ENCODE assay signal across 14 mouse cellular contexts in genomic region chr17:71069176-71069575, GRCm38 (mm10).
DNase-seq lines count a peak whose midpoint lies in the region; ATAC-seq and TF ChIP-seq lines count a peak whose summit lies in the region.
"Had no signal": no experiment of that assay in that cellular context is flagged by ENCODE, and none has a peak within 500 bp of the region (broad histone marks: within the 10 kb centered on the region; RNA-seq: fewer than 3 reads in every experiment).

No protein-coding gene starts in this region.

- peak; percentile 31 for TF ChIP-seq CTCF in left cerebral cortex, adult 2 months (IDR thresholded peaks at IDR 0.05)

- no peaks in the 10 kb centered on the region for H3K4me1 ChIP-seq in hindbrain, embryonic 13.5 days (replicated peaks)
- H3K4me1 ChIP-seq: forebrain, embryonic 15.5 days; limb, embryonic 12.5 days; neural tube, embryonic 15.5 days had no signal

- no peak for DNase-seq in left cerebral cortex, adult 2 months (ENCODE audit: extremely low spot score in 1 of 2, low spot score in 2 of 2)
- DNase-seq in left cerebral cortex, adult 11 months (ENCODE audit: low spot score) = no peak
- peak; percentile 7 for DNase-seq in thymus, postnatal 25 days
- no peak for DNase-seq in thymus, postnatal 10 days (ENCODE audit: low spot score in 2 of 2)
- DNase-seq in NIH3T3 (ENCODE audit: low read depth) (peak; percentile 31), MN1 (ENCODE audit: low spot score) (no peak)
- DNase-seq: cerebellum, postnatal 14 days; heart, postnatal 14 days; retina, postnatal 1 day had no signal

- no peaks in the 10 kb centered on the region for H3K36me3 ChIP-seq in hindbrain, embryonic 13.5 days
- H3K36me3 ChIP-seq: forebrain, embryonic 15.5 days; limb, embryonic 12.5 days; neural tube, embryonic 15.5 days had no signal

- intact Hi-C loops in left cerebral cortex, adult 2 months (cut with DNase I) = no loop called here

- H3K4me3 ChIP-seq in left cerebral cortex, adult 2 months = no peak overlapping the region
- H3K4me3 ChIP-seq in hindbrain, embryonic 13.5 days = no peak overlapping the region
- H3K4me3 ChIP-seq: forebrain, embryonic 15.5 days; limb, embryonic 12.5 days; neural tube, embryonic 15.5 days had no signal

- 69% methylated on average over 9 of the region's 9 CpGs for WGBS in hindbrain, embryonic 13.5 days

- H3K4me2 ChIP-seq in hindbrain, embryonic 13.5 days = no peak overlapping the region
- H3K4me2 ChIP-seq: forebrain, embryonic 15.5 days; limb, embryonic 12.5 days; neural tube, embryonic 15.5 days had no signal

- ATAC-seq in hindbrain, embryonic 13.5 days (ENCODE audit: low FRiP score) = no peak
- ATAC-seq: forebrain, embryonic 15.5 days; hindbrain, embryonic 16.5 days had no signal

- H3K9me3 ChIP-seq in hindbrain, embryonic 13.5 days = no peaks in the 10 kb centered on the region
- H3K9me3 ChIP-seq: forebrain, embryonic 15.5 days; limb, embryonic 12.5 days; neural tube, embryonic 15.5 days had no signal

- H3K9ac ChIP-seq in hindbrain, embryonic 13.5 days = no peak overlapping the region
- H3K9ac ChIP-seq: forebrain, embryonic 15.5 days; limb, embryonic 12.5 days; neural tube, embryonic 15.5 days had no signal

- H3K27ac ChIP-seq in left cerebral cortex, adult 2 months = no peak overlapping the region
- H3K27ac ChIP-seq in hindbrain, embryonic 13.5 days = no peak overlapping the region
- H3K27ac ChIP-seq: forebrain, embryonic 15.5 days; limb, embryonic 12.5 days; neural tube, embryonic 15.5 days had no signal

- H3K27me3 ChIP-seq in hindbrain, embryonic 13.5 days = no peaks in the 10 kb centered on the region
- H3K27me3 ChIP-seq: forebrain, embryonic 15.5 days; limb, embryonic 12.5 days; neural tube, embryonic 15.5 days had no signal

Comparison
In these comparisons a context has a peak if more than half of its experiments do, and no peak if none do; other contexts are left out.
1. DNase-seq: peak in thymus, postnatal 25 days (single experiment) and NIH3T3 (single experiment); none in left cerebral cortex, adult 2 months (0 of 2), left cerebral cortex, adult 11 months (single experiment), thymus, postnatal 10 days (0 of 2) and MN1 (single experiment).